Mouse (Mus musculus) CD4-positive naive resting alpha-beta T cell, adult 57 days (primary cell): Measurements from ENCODE around the gene Olfr66. TPM values are rescaled to one million over a fixed set of nuclear protein-coding genes. Genes with fewer than 3 reads are reported as not detected.

Experiments
- total RNA-seq: library from RNA; stranded (reverse); gene quantifications from one replicate; pipeline ENCODE4 v1.2.4, GENCODE M21; 2023

The Olfr66 gene
- total RNA-seq = not detected

DNA sequence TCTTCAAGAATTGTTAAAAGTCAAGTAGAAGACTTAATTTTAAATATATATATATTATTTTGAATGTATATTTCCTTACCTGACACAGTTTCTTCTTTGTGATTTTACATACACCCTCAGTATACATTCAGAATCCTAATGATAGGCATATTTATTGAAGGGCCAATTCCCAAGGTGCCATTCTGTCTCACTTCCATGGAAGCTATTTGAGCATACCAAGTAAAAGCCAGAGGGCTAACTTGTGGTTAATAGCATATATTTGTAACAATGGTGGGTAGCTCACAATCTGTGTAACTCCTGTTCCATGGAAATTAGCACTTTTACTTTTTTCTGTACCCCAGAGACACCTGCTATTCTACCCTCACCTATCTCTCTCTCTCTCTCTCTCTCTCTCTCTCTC, at the start of gene Olfr66:
Olfr66 (minus strand) TSS at position 101 of the 400 bp plus-strand sequence.

DNA sequence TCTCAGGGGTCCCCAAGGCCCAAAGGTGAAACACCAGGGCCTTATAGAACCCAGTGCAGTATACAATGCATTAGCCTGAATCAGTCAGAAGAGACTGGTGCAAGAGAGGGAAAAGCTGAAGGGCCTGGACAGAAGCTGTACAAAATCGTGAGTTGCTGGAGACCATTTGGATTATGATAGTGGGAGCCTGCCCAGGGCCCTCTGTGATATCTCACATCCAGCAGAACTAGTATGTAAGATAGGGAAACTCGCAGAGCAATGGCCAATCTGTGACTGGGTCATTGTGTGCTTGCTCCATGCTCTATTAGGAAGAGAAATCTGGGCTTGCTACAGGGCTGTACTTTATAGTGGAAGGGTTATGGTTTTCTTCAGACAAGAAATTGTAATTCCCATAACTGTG, 48.2 kb upstream of the Olfr66 start, which contains the start of gene Olfr632:
Olfr632 (plus strand) TSS at position 84 of the 400 bp plus-strand sequence.

DNA sequence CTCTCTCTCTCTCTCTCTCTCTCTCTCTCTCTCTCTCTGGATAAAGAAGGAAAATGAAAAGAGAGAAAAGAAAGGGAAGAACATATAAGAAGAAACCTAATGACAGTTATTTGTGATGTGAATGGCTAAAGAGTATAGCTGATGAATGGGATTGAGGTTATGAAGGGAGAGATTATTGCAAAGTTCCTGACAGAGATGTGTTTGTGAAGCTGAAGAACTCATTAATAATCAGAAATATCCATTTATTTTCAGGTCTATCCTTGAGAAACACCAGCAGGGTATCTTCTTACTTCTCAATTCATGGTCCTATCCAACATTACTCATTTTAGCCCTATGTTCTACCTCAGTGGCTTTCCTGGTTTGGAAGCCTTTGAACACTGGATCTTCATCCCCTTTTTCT, 42.5 kb upstream of the Olfr66 start, which contains the start of gene Olfr631:
Olfr631 (plus strand) TSS at position 301 of the 400 bp plus-strand sequence.

DNA sequence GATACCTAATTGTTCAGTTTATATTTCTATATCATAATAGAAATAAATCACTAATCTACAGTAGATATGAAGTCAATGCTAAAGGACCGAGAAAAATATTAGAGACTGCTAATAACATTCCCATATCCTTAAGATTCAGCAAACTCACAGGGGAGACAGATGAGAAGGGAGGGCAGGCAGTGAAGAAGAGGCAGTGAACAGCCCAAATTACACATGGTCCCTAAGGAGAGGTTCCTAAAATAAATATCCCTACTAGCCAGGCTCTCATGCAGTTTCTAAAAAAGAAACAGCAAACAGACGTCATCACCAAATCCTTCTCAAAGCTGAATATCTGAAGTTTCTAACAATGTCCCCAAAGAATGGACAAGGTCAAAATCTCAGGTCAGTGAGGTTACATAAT, 17.1 kb upstream of the Olfr66 start, which contains the start of gene Olfr65:
Olfr65 (plus strand) TSS at position 301 of the 400 bp plus-strand sequence.

DNA sequence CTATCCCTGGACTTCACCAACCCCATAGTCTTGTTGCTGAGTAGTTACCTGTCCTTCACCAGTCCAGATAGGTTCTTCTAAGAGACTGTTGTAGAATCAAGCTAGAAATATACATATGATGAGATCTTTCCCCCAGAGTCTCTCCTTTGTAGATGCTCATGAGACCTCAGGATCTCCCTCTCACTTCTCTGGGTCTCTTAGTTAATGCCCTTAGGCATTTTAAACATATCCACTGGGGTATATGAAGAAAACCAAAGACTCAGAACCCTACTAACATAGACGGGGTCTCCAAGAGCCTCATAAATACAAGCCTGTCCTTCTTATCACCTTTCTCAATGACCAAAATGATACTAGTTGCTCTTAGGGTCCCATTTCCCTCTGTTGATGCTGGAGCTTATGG, 8.3 kb upstream of the Olfr66 start, which contains the start of gene Olfr64:
Olfr64 (minus strand) TSS at position 101 of the 400 bp plus-strand sequence.

DNA sequence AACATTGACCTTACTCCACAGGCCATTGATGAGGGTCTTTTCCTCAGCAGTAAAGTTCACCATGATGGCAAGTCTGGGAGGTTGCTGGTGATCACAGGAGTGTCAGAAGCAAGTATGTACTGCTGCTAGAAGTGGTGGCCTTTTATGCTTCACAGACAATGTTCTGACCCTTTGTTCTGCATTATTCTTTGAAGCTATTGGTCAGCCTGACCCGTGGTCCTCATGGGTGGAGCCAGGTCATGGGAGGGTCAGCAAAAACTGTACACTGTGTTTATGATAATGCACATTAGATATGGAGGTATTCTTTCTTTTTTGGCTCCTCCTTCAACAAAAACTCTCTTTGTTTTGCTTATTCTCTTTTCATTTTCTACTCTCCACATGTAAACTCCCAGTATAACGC, 33.0 kb downstream of the Olfr66 start, which contains the start of gene Hbb-y:
Hbb-y (minus strand) TSS at position 127 of the 400 bp plus-strand sequence.

DNA sequence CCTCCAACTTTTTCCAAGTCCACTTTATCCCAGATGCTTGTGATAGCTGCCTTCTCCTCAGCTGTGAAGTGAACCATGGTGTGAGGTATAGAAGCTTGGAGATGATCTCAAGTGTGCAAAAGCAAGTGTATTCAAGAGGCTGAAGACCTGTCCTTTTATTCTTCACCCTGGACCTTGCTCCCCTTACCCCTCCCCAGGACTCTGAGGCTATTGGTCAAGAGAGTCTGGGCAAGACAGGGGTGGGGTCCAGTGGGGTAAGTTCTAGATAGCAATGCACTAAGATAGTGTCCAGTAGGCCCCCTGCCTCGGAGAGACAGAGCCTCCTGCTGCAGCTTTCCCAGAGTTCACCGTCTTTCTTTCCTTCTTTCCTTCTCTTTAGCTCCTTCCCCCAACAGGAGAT, 43.0 kb downstream of the Olfr66 start, which contains the start of gene Hbb-bh1:
Hbb-bh1 (minus strand) TSS at position 131 of the 400 bp plus-strand sequence.

DNA sequence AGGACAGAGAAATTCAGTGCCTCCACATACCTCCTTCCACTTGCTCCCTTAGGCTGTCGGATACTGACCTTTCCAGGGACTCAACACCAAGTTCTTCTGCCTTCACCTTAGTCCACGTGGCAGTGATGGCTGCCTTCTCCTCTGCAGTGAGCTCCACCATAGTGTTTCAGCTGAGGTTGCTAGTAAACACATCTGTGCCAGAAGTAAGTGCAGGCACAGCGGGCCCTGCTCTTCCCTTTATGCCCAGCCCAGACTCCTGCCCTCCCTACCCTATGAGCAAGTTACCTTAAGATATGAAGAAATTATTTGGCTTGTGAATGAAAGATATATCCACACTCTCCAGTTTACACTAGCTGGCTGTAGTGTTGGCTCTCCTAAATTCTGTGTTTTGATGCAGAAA, 45.8 kb downstream of the Olfr66 start, which contains the start of gene Hbb-bh2:
Hbb-bh2 (minus strand) TSS at position 253 of the 400 bp plus-strand sequence.

Other genes starting within 250 kb of the Olfr66 start
- not detected for gene Olfr622, start 243.6 kb downstream of the Olfr66 start, total RNA-seq
- gene Olfr623, start 222.6 kb downstream of the Olfr66 start, total RNA-seq = not detected
- not detected for gene Olfr624, start 215.1 kb downstream of the Olfr66 start, total RNA-seq
- gene Olfr625-ps1, start 203.5 kb downstream of the Olfr66 start, total RNA-seq = not detected
- not detected for gene Olfr243, start 171.6 kb downstream of the Olfr66 start, total RNA-seq
- not detected for gene Olfr628, start 155.9 kb downstream of the Olfr66 start, total RNA-seq
- gene Olfr629, start 141.3 kb downstream of the Olfr66 start, total RNA-seq = not detected
- gene Olfr630, start 128.9 kb downstream of the Olfr66 start, total RNA-seq = not detected
- not detected for gene Olfr69, start 114.7 kb downstream of the Olfr66 start, total RNA-seq
- gene Olfr68, start 106.6 kb downstream of the Olfr66 start, total RNA-seq = not detected
- not detected for gene Olfr67, start 94.4 kb downstream of the Olfr66 start, total RNA-seq
- 115 TPM for gene Hbb-bt, start 72.3 kb downstream of the Olfr66 start, total RNA-seq
- 842 TPM for gene Hbb-bs, start 58.2 kb downstream of the Olfr66 start, total RNA-seq
- gene Hbb-bh2, start 45.7 kb downstream of the Olfr66 start, total RNA-seq = not detected
- gene Hbb-bh1, start 43.1 kb downstream of the Olfr66 start, total RNA-seq = not detected
- not detected for gene Hbb-y, start 33.0 kb downstream of the Olfr66 start, total RNA-seq
- not detected for gene Olfr64, start 8.2 kb upstream of the Olfr66 start, total RNA-seq
- not detected for gene Olfr65, start 17.2 kb upstream of the Olfr66 start, total RNA-seq
- gene Olfr631, start 42.6 kb upstream of the Olfr66 start, total RNA-seq = not detected
- gene Olfr632, start 48.1 kb upstream of the Olfr66 start, total RNA-seq = not detected
- not detected for gene Olfr633, start 58.2 kb upstream of the Olfr66 start, total RNA-seq
- gene Olfr635, start 84.9 kb upstream of the Olfr66 start, total RNA-seq = not detected
- not detected for gene Olfr638, start 112.5 kb upstream of the Olfr66 start, total RNA-seq
- gene Olfr639, start 131.1 kb upstream of the Olfr66 start, total RNA-seq = 0.21 TPM
- not detected for gene Olfr640, start 139.3 kb upstream of the Olfr66 start, total RNA-seq
- not detected for gene Olfr641, start 149.2 kb upstream of the Olfr66 start, total RNA-seq
- gene Olfr642, start 166.4 kb upstream of the Olfr66 start, total RNA-seq = not detected
- not detected for gene 4930516K23Rik, start 175.2 kb upstream of the Olfr66 start, total RNA-seq
- gene Olfr644, start 185.6 kb upstream of the Olfr66 start, total RNA-seq = not detected
- gene Olfr645, start 199.2 kb upstream of the Olfr66 start, total RNA-seq = not detected
- not detected for gene Olfr646, start 218.6 kb upstream of the Olfr66 start, total RNA-seq
- gene Ubqln5, start 243.6 kb upstream of the Olfr66 start, total RNA-seq = not detected